Mouse (Mus musculus): Measurements from ENCODE around the gene Esrrg.

DNA sequence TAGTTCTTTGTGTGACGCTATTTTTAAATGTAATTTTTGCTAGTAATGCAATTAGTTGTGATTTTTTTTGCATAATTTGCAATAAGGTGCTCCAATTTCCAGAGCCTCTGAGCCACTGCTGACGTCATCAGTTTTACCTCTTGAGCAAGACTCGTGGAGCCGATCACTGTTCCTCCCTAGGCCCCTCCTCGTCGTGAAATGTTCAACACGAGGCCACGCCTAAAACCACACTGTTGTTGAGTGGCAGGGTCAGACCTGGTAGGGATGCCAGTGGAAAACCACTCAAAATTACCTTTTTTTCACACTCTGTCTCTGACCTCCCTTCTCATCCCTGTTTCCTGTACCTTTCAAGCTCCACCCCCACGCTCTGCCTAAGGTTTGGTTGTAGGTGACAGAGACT lies 282.7 kb downstream of the Esrrg start:
- TF ChIP-seq POU5F1 (IDR thresholded peaks at IDR 0.05; ENCODE audit: borderline replicate concordance, low read length) (no peak), CTCF (conservative IDR thresholded peaks at IDR 0.05; ENCODE audit: low read length) (no peak), NANOG (IDR thresholded peaks at IDR 0.05; ENCODE audit: borderline replicate concordance, low read length) (no peak)

All from E14TG2a.4 (cell line).